Mouse (Mus musculus): ENCODE results near the gene 4930470P17Rik.
A peak's percentile ranks its signal among the peaks of the same experiment; 100 is the strongest.
"Not testable (repeated sequence)": the region's sequence is repeated elsewhere in the genome, so short reads cannot be mapped to it uniquely, and the experiment has no call there.

Gene 4930470P17Rik

GRCm38 (mm10) chr2:170601917-170602316 lies at the start of gene 4930470P17Rik:
4930470P17Rik (minus strand) TSS chr2:170602017.
- no peak for DNase-seq (ENCODE audit: low spot score)

- DNase-seq (ENCODE audit: low spot score) = no peak
These were observed 49.7 kb upstream of the 4930470P17Rik start for GRCm38 (mm10) chr2:170651483-170651882.

GRCm38 (mm10) chr2:170648542-170648941 lies 46.7 kb upstream of the 4930470P17Rik start:
- no peak for DNase-seq (ENCODE audit: low spot score)

DNA sequence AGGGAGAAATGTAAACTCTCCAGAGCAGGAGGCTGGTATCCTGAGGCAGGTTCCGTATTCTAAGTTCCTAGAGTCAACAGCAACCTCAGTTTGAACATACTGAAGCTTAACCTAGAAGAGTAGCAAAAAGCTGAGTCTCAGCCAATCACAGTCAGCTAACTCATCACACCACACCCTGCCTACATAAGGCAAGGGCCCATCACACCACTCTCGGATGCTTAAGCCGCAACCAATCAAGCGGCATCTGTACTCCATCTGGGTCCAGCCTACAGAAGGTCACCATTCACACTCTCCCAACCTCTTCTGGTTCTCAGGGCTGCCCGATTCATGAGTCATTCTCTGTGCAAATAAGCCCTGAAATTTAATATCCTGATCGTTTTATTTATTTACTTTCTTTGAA lies 44.4 kb upstream of the 4930470P17Rik start:
- DNase-seq (ENCODE audit: low spot score) = no peak

DNA sequence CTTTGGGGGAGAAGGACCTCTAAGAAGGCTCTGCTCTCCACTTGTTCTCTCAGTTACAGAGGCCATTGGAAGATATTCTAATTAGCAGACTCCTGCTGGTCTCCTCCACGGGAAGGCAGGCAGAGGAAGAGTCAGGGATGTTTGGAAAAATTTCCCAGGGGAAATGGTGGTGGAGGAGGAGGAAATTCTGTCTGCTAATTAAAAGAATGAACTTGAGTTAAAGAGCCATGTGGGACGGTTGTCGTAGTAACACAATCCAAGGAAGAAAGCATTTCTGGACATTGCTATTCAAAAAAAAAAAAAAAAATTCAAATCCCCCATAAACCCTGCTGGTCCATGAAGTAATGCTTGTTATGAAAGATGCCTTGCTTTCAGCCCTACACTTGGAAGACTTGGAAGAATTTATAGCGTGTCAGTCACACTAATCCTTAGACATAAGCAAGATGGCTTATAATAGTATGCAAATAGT lies 40.6 kb upstream of the 4930470P17Rik start:
- no peak for DNase-seq (ENCODE audit: low spot score)

- no peak for DNase-seq (ENCODE audit: low spot score)
These were observed 38.5 kb upstream of the 4930470P17Rik start for GRCm38 (mm10) chr2:170640281-170640680.

- DNase-seq (ENCODE audit: low spot score) = no peak
These were observed 36.9 kb upstream of the 4930470P17Rik start for GRCm38 (mm10) chr2:170638746-170639145.

DNA sequence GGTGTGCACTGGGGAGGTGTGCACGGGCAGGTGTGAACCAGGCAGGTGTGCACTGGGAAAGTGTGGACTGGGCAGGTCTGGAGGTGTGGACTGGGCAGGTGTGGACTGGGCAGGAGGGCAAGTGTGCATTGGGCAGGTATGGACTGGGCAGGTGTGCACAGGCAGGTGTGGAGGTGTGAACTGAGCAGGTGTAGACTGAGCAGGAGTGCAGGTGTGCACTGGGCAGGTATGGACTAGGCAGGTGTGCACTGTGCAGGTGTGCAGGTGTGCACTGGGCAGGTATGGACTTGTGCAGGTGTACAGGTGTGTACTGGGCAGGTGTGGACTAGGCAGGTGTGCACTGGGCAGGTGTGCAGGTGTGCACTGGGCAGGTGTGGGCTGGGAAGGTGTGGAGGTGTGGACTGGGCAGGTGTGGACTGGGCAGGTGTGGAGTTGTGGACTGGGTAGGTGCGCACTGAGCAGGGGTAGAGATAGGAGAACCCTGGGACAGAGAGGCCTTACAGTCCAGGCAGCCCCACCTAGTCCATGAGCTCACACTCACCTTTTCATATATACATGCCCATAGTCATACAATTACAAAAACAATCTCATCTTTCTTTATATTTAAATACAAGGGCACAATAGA lies 31.3 kb upstream of the 4930470P17Rik start:
- DNase-seq (ENCODE audit: low spot score) = no peak

- DNase-seq (ENCODE audit: low spot score) = no peak
These were observed 30.6 kb upstream of the 4930470P17Rik start for GRCm38 (mm10) chr2:170632386-170632785.

GRCm38 (mm10) chr2:170631375-170631774 lies 29.6 kb upstream of the 4930470P17Rik start:
- no peak for DNase-seq (ENCODE audit: low spot score)

DNA sequence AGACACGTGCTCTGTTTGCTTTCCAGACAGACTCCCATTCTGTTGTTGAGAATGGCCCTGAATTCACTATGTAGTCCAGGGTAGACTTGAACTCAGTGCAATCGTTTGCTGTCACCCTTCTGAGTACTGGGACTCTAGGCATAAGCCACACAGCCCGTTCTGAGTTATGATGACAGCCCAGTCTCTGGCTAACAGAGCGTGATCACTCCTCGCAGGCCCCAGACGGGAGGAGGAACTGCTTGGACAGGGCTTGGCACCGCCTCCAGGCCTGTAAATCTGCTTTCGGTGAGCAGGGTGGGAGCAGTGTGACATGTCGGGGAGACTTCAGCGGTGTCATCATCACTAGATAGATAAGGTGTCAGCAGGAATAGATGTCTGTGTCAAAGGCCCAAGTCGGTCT lies 28.7 kb upstream of the 4930470P17Rik start:
- DNase-seq (ENCODE audit: low spot score) = no peak

GRCm38 (mm10) chr2:170627991-170628390 lies 26.2 kb upstream of the 4930470P17Rik start:
- DNase-seq (ENCODE audit: low spot score) = not testable (repeated sequence)

- not testable (repeated sequence) for DNase-seq (ENCODE audit: low spot score)
These were observed 22.5 kb upstream of the 4930470P17Rik start for GRCm38 (mm10) chr2:170624201-170624880.

GRCm38 (mm10) chr2:170622985-170623384 lies 21.2 kb upstream of the 4930470P17Rik start:
- no peak for DNase-seq (ENCODE audit: low spot score)

DNA sequence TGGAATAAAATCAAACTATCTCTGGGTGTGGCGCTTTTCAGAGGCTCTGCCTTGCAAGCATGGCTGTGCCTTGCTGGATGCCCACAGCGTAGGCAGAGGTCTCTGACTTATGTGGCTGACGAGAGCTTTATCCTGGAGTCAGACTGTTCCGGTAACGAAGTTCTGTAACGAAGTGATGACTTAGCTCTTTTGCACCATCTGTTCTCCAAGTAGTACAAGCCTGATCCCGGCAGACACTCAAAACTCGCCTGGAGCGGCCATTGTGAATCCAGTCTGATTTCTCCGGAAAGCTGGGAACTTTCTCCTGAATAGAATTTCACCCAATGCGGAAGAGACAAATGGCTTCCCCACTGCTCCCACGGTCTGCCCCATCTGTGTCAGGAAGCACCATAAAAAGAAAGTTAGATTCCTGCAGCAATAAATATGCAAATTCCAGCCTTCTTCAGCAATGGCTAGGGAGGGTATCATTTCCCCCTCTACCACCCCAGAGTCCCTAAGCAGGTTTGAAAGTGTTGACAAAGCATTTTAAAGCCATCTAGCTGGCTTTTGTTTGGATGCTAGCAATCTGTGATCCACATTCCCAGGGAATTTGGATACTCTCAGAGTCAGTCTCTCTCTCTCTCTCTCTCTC lies 17.2 kb upstream of the 4930470P17Rik start:
- DNase-seq (ENCODE audit: low spot score) = no peak

- not testable (repeated sequence) for DNase-seq (ENCODE audit: low spot score)
These were observed 10.0 kb upstream of the 4930470P17Rik start for GRCm38 (mm10) chr2:170611794-170612193.

DNA sequence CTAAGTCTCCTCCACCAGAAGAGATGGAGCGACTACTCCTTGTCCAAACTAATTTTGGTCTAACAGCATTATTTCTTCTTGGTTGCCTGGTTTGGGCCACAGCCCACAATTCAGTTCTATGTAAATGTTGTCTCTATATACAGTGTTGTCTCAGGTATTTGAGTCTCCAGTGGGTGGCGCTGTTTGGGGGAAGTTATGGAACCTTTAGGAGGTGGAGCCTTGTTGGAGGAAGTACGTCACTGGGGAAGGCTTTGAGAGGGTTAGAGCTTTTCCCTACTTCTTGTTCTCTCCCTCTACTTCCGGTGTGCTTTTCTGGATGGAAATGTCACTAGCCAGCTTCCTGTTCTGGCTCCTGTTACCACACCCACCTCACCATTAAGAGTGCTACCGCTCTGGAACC lies 646 bp downstream of the 4930470P17Rik start:
- no peak for DNase-seq (ENCODE audit: low spot score)

DNA sequence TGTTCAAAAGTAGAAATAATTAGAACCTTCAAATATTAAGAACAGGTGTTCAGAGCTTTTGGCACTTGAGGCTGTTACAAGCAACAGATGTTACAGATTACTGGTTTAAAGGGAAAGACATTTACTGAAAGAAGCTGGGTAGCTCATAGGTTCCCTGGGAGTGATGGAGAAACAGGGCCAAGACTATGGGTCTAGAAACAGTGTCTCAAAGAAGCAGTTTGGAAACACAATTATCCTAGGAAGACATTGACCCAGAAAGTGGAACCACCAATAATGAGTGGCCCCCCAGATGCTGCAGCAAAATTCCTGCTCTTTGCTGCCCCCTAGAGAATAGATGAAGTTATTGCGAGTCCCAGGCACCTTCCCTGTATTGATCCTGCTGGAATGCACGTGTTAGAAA lies 4.2 kb downstream of the 4930470P17Rik start:
- no peak for DNase-seq (ENCODE audit: low spot score)

DNA sequence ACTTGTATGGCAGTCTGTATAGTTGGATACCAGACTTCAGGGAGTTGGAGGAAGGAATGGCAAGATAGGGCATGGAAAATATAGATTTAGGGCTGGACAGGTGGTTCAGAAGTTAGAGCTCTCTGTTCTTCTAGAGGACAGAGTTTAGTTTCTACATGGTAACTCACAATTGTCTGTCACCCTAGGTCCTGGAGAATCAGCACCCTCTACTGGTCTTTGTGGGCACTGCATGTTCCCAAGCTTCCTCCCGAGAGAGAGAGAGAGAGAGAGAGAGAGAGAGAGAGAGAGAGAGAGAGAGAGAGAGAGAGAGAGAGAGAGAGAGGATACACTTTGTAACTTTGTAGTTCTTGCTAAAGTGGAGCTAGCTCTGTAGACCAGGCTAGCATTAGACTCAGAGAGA lies 5.1 kb downstream of the 4930470P17Rik start:
- DNase-seq (ENCODE audit: low spot score) = peak; percentile 47

DNA sequence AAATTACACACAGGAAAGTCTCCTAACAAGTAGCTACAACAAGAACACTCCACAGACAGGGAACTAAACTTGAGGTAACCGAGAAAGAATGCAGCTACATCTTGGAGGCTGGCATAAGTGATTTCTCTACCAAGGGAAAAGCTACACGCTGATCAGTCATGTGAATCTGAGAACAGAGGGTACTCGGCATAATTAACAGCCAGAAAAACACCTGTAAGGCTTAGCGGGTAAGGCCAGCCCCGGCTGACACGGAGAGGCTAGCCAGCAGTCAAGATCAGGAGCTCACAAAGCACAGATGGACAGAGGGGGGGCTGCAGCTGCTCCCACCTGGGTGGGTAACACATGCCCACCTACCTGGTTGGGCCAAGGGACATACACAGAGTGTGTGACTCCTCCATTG lies 9.7 kb downstream of the 4930470P17Rik start:
- DNase-seq (ENCODE audit: low spot score) = no peak

GRCm38 (mm10) chr2:170588369-170588900 lies 13.4 kb downstream of the 4930470P17Rik start:
- no peak for DNase-seq (ENCODE audit: low spot score)

DNA sequence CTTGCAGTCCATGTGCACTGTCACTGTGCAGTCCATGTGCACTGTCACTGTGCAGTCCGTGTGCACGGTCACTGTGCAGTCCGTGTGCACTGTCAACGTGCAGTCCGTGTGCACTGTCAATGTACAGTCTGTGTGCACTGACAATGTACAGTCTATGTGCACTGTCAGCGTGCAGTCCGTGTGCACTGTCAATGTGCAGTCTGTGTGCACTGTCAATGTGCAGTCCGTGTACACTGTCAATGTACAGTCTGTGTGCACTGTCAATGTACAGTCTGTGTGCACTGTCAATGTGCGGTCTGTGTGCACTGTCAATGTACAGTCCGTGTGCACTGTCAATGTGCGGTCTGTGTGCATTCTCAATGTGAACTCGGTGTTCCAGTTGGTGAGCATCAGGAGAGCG lies 17.1 kb downstream of the 4930470P17Rik start:
- no peak for DNase-seq (ENCODE audit: low spot score)

GRCm38 (mm10) chr2:170579551-170579950 lies 22.3 kb downstream of the 4930470P17Rik start:
- DNase-seq (ENCODE audit: low spot score) = no peak

Data from ovary, postnatal 10 days (tissue).